Mouse (Mus musculus) forebrain, embryonic 10.5 days (tissue): ENCODE measurements around the gene Wdfy3. TPM values are rescaled to one million over a fixed set of nuclear protein-coding genes. Genes with fewer than 3 reads are reported as not detected.
"Not testable (repeated sequence)": the region's sequence is repeated elsewhere in the genome, so short reads cannot be mapped to it uniquely, and the experiment has no call there.

Experiments used
- DNase-seq: peaks from one replicate; pipeline ENCODE4 v3.0.0-alpha.2; 2017; ENCODE audit warnings: low spot score; ENCODE audit errors: extremely low spot score
- H3K27ac ChIP-seq: fragments of 300-500 bp; sonication (generic); 2 replicates; pipeline ENCODE4 v1.5.1; 2016; ENCODE audit warnings: mild to moderate bottlenecking
- H3K27me3 ChIP-seq: fragments of 300-500 bp; sonication (generic); 2 replicates; pipeline ENCODE4 v1.6.1; 2016; ENCODE audit warnings: mild to moderate bottlenecking; ENCODE audit not compliant: poor library complexity, severe bottlenecking
- H3K36me3 ChIP-seq: fragments of 300-500 bp; sonication (generic); replicated peaks from 2 replicates; pipeline ENCODE4 v1.6.1; 2016; ENCODE audit warnings: mild to moderate bottlenecking, moderate library complexity
- H3K4me1 ChIP-seq: fragments of 300-500 bp; sonication (generic); 2 replicates; pipeline ENCODE4 v1.6.1; 2016
- H3K4me3 ChIP-seq: fragments of 300-500 bp; sonication (generic); 2 replicates; pipeline ENCODE4 v1.5.1; 2016; ENCODE audit warnings: mild to moderate bottlenecking, moderate library complexity
- H3K9me3 ChIP-seq: fragments of 300-500 bp; sonication (generic); 2 replicates; pipeline ENCODE4 v1.6.1; 2016; ENCODE audit warnings: mild to moderate bottlenecking, moderate library complexity
- whole genome bisulfite sequencing: fragments of 180-500 bp; shearing (Covaris S2); methylation state at CpG from one replicate; pipeline ENCODE4 v1.1.7; 2016; 5-methylcytosine and 5-hydroxymethylcytosine counted together
- polyA plus RNA-seq: library from polyadenylated mRNA; unstranded; fragments of >200 nt; fragmentation: Nextera tagmentation; extraction: Ambion mirVana; gene quantifications from 2 replicates; pipeline ENCODE4 v1.2.1, GENCODE M21; 2016

Gene Wdfy3
- polyA plus RNA-seq, 1 experiment from 2014 or later, result 14.8 TPM

GRCm38 (mm10) chr5:101905624-101906023 is 164.1 kb downstream of the Wdfy3 start:
- DNase-seq, result no peak
- Histone ChIP-seq H3K4me3 (no peak overlapping the region), H3K9me3 (no peaks in the 10 kb centered on the region), H3K27me3 (no peaks in the 10 kb centered on the region), H3K27ac (no peak overlapping the region), H3K4me1 (no peaks in the 10 kb centered on the region), H3K36me3 (peaks cover 97% of the 10 kb centered on the region)
- 96% methylated on average over 3 of the region's 3 CpGs for WGBS

GRCm38 (mm10) chr5:101904841-101905240 is 164.9 kb downstream of the Wdfy3 start:
- DNase-seq, H3K27ac ChIP-seq, H3K4me3 ChIP-seq, H3K4me1 ChIP-seq, H3K27me3 ChIP-seq, H3K9me3 ChIP-seq: not testable (repeated sequence)
- 83% methylated on average over 4 of the region's 4 CpGs for WGBS
- peaks cover 97% of the 10 kb centered on the region for H3K36me3 ChIP-seq

- WGBS, result 83% methylated on average over 1 of the region's 1 CpGs
- DNase-seq, result no peak
- Histone ChIP-seq H3K27me3 (no peaks in the 10 kb centered on the region), H3K36me3 (peaks cover 98% of the 10 kb centered on the region), H3K4me1 (no peaks in the 10 kb centered on the region), H3K4me3 (no peak overlapping the region), H3K27ac (no peak overlapping the region), H3K9me3 (no peaks in the 10 kb centered on the region)
Measured at GRCm38 (mm10) chr5:101902686-101903085, 167.0 kb downstream of the Wdfy3 start.

GRCm38 (mm10) chr5:101899981-101900380 is 169.7 kb downstream of the Wdfy3 start:
- Histone ChIP-seq H3K27ac (no peak overlapping the region), H3K27me3 (no peaks in the 10 kb centered on the region), H3K4me1 (no peaks in the 10 kb centered on the region), H3K36me3 (peaks cover 98% of the 10 kb centered on the region), H3K4me3 (no peak overlapping the region), H3K9me3 (no peaks in the 10 kb centered on the region)
- 97% methylated on average over 15 of the region's 15 CpGs for WGBS
- no peak for DNase-seq

GRCm38 (mm10) chr5:101896784-101897183 is 172.9 kb downstream of the Wdfy3 start:
- Histone ChIP-seq H3K27me3 (no peaks in the 10 kb centered on the region), H3K9me3 (no peaks in the 10 kb centered on the region), H3K4me3 (no peak overlapping the region), H3K27ac (no peak overlapping the region), H3K36me3 (peaks cover 98% of the 10 kb centered on the region), H3K4me1 (no peaks in the 10 kb centered on the region)
- no peak for DNase-seq
- WGBS, result 95% methylated on average over 11 of the region's 11 CpGs

- H3K36me3 ChIP-seq, result peaks cover 97% of the 10 kb centered on the region
Measured at GRCm38 (mm10) chr5:101895717-101896645, 173.7 kb downstream of the Wdfy3 start.

GRCm38 (mm10) chr5:101895119-101895518 is 174.6 kb downstream of the Wdfy3 start:
- H3K36me3 ChIP-seq, result peaks cover 97% of the 10 kb centered on the region
- no peak overlapping the region for H3K27ac ChIP-seq
- WGBS, result 93% methylated on average over 11 of the region's 11 CpGs
- DNase-seq, result no peak
- no peaks in the 10 kb centered on the region for H3K9me3 ChIP-seq
- H3K4me3 ChIP-seq, result no peak overlapping the region
- no peaks in the 10 kb centered on the region for H3K4me1 ChIP-seq
- H3K27me3 ChIP-seq, result no peaks in the 10 kb centered on the region

More at GRCm38 (mm10) chr5:101895717-101896645, 173.7 kb downstream of the Wdfy3 start:
- 92% methylated on average over 18 of the region's 18 CpGs for WGBS
- H3K27me3 ChIP-seq, result no peaks in the 10 kb centered on the region
- no peaks in the 10 kb centered on the region for H3K4me1 ChIP-seq
- no peak for DNase-seq
- H3K4me3 ChIP-seq, result no peak overlapping the region
- H3K27ac ChIP-seq, result no peak overlapping the region
- no peaks in the 10 kb centered on the region for H3K9me3 ChIP-seq

GRCm38 (mm10) chr5:101893820-101894515 is 175.8 kb downstream of the Wdfy3 start:
- WGBS, result 79% methylated on average over 13 of the region's 13 CpGs
- no peak for DNase-seq
- H3K4me1 ChIP-seq, result no peaks in the 10 kb centered on the region
- H3K36me3 ChIP-seq, result peaks cover 97% of the 10 kb centered on the region
- H3K4me3 ChIP-seq, result no peak overlapping the region
- H3K27me3 ChIP-seq, result no peaks in the 10 kb centered on the region
- no peaks in the 10 kb centered on the region for H3K9me3 ChIP-seq
- H3K27ac ChIP-seq, result no peak overlapping the region

- Histone ChIP-seq H3K27ac (no peak overlapping the region), H3K27me3 (no peaks in the 10 kb centered on the region), H3K4me1 (no peaks in the 10 kb centered on the region), H3K9me3 (no peaks in the 10 kb centered on the region), H3K4me3 (no peak overlapping the region), H3K36me3 (peaks cover 99% of the 10 kb centered on the region)
- DNase-seq, result no peak
- 96% methylated on average over 6 of the region's 6 CpGs for WGBS
Measured at GRCm38 (mm10) chr5:101891694-101892416, 177.9 kb downstream of the Wdfy3 start.

GRCm38 (mm10) chr5:101887989-101888388 is 181.7 kb downstream of the Wdfy3 start:
- peaks cover 99% of the 10 kb centered on the region for H3K36me3 ChIP-seq
- no peak overlapping the region for H3K4me3 ChIP-seq
- H3K4me1 ChIP-seq, result no peaks in the 10 kb centered on the region
- no peaks in the 10 kb centered on the region for H3K9me3 ChIP-seq
- no peak for DNase-seq
- H3K27ac ChIP-seq, result no peak overlapping the region
- H3K27me3 ChIP-seq, result no peaks in the 10 kb centered on the region
- 94% methylated on average over 19 of the region's 19 CpGs for WGBS

GRCm38 (mm10) chr5:101885039-101885438 is 184.7 kb downstream of the Wdfy3 start:
- 94% methylated on average over 12 of the region's 12 CpGs for WGBS

GRCm38 (mm10) chr5:101882191-101882590 is 187.5 kb downstream of the Wdfy3 start:
- no peak overlapping the region for H3K4me3 ChIP-seq
- H3K27ac ChIP-seq, result no peak overlapping the region
- DNase-seq, result no peak
- peaks cover 99% of the 10 kb centered on the region for H3K36me3 ChIP-seq
- H3K4me1 ChIP-seq, result no peaks in the 10 kb centered on the region
- no peaks in the 10 kb centered on the region for H3K9me3 ChIP-seq
- WGBS, result 95% methylated on average over 15 of the region's 15 CpGs
- no peaks in the 10 kb centered on the region for H3K27me3 ChIP-seq

More at GRCm38 (mm10) chr5:101885039-101885438, 184.7 kb downstream of the Wdfy3 start:
- Histone ChIP-seq H3K27ac (no peak overlapping the region), H3K9me3 (no peaks in the 10 kb centered on the region), H3K36me3 (peaks cover 100% of the 10 kb centered on the region), H3K4me3 (no peak overlapping the region), H3K4me1 (no peaks in the 10 kb centered on the region), H3K27me3 (no peaks in the 10 kb centered on the region)
- DNase-seq, result no peak
